Comparison of ENCODE assay signal across 25 mouse cellular contexts in the genomic region with DNA sequence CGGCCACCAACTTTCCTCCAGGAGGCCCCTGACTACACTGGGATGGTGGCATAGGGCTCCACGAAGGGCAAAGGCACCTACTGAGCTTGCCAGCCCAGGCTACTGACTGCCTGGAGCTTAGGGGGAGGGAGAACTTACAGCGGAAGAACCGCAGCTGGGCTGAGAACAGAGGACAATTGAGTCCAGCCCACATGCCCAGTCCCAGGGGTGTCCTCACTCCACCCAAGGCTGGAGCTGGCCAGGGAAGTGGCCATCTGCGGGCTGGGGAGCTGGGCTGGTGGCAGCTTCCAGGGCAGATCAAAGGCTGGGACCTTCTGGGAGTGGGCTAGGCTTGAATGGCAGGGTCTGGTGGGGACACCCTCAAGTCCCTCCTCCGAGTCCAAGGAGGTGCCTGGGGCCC. TPM values are rescaled to one million over a fixed set of nuclear protein-coding genes. Genes with fewer than 3 reads are reported as not detected.
DNase-seq lines count a peak whose midpoint lies in the region; ATAC-seq and TF ChIP-seq lines count a peak whose summit lies in the region.
"Had no signal": no experiment of that assay in that cellular context is flagged by ENCODE, and none has a peak within 500 bp of the region (broad histone marks: within the 10 kb centered on the region; RNA-seq: fewer than 3 reads in every experiment).

No protein-coding gene starts in this region.

- ATAC-seq in embryonic facial prominence, embryonic 12.5 days (ENCODE audit: insufficient number of reproducible peaks, insufficient read depth, low FRiP score, low TSS enrichment): no peak
- no peak for ATAC-seq in kidney, embryonic 14.5 days (ENCODE audit: low FRiP score, low TSS enrichment)
- ATAC-seq in limb, embryonic 15.5 days (ENCODE audit: insufficient number of reproducible peaks, low FRiP score, low TSS enrichment, low read depth): no peak
- ATAC-seq: midbrain, embryonic 16.5 days had no signal

- TF ChIP-seq POLR2A in kidney, adult 2 months (IDR thresholded peaks at IDR 0.05; ENCODE audit: low read depth, low read length): no peak
- no peak for TF ChIP-seq POLR2A in cortical plate, adult 2 months (IDR thresholded peaks at IDR 0.05; ENCODE audit: extremely low read depth, insufficient read depth, low read length)

- no peaks in the 10 kb centered on the region for H3K4me1 ChIP-seq in embryonic facial prominence, embryonic 12.5 days
- peaks cover 20% of the 10 kb centered on the region for H3K4me1 ChIP-seq in embryonic facial prominence, embryonic 10.5 days
- H3K4me1 ChIP-seq in kidney, adult 2 months (ENCODE audit: control insufficient read depth, insufficient read depth, low read length): no peaks in the 10 kb centered on the region
- H3K4me1 ChIP-seq in kidney, embryonic 14.5 days (ENCODE audit: control insufficient read depth, insufficient read depth, low read length): no peaks in the 10 kb centered on the region
- H3K4me1 ChIP-seq in cortical plate, adult 2 months (ENCODE audit: control insufficient read depth, insufficient read depth, low read length): no peaks in the 10 kb centered on the region
- H3K4me1 ChIP-seq in limb, embryonic 15.5 days: peaks cover 12% of the 10 kb centered on the region
- H3K4me1 ChIP-seq: hindbrain, embryonic 12.5 days had no signal

- TF ChIP-seq CTCF in kidney, adult 2 months (conservative IDR thresholded peaks at IDR 0.05; ENCODE audit: insufficient read depth, insufficient read length, low read depth, low read length): no peak
- TF ChIP-seq CTCF in cortical plate, adult 2 months (IDR thresholded peaks at IDR 0.05; ENCODE audit: extremely low read depth, insufficient read depth, low read length): no peak

- H3K36me3 ChIP-seq in embryonic facial prominence, embryonic 12.5 days: peaks cover 83% of the 10 kb centered on the region
- H3K36me3 ChIP-seq in embryonic facial prominence, embryonic 10.5 days (replicated peaks): peaks cover 85% of the 10 kb centered on the region
- H3K36me3 ChIP-seq in kidney, adult 2 months (ENCODE audit: control insufficient read depth, insufficient read depth, low read length): peaks cover 8% of the 10 kb centered on the region
- H3K36me3 ChIP-seq in kidney, embryonic 14.5 days (ENCODE audit: control insufficient read depth, insufficient read depth, low read length): peaks cover 77% of the 10 kb centered on the region
- H3K36me3 ChIP-seq in limb, embryonic 15.5 days: peaks cover 82% of the 10 kb centered on the region

- H3K4me3 ChIP-seq in embryonic facial prominence, embryonic 12.5 days: no peak overlapping the region
- no peak overlapping the region for H3K4me3 ChIP-seq in embryonic facial prominence, embryonic 10.5 days
- no peak overlapping the region for H3K4me3 ChIP-seq in kidney, adult 2 months (ENCODE audit: insufficient read depth, low read depth, low read length)
- no peak overlapping the region for H3K4me3 ChIP-seq in kidney, embryonic 14.5 days (ENCODE audit: low read length)
- no peak overlapping the region for H3K4me3 ChIP-seq in cortical plate, adult 2 months (ENCODE audit: insufficient read depth, low read length)
- H3K4me3 ChIP-seq in limb, embryonic 15.5 days: no peak overlapping the region
- H3K4me3 ChIP-seq: heart, embryonic 15.5 days; hindbrain, embryonic 12.5 days; liver, embryonic 15.5 days had no signal

- WGBS in embryonic facial prominence, embryonic 12.5 days: 75% methylated on average over 6 of the region's 6 CpGs
- WGBS in embryonic facial prominence, embryonic 10.5 days: 81% methylated on average over 6 of the region's 6 CpGs
- WGBS in kidney, adult 2 months: 62% methylated on average over 6 of the region's 6 CpGs
- 82% methylated on average over 6 of the region's 6 CpGs for WGBS in kidney, embryonic 14.5 days
- WGBS in limb, embryonic 15.5 days: 61% methylated on average over 6 of the region's 6 CpGs

- no peaks in the 10 kb centered on the region for H3K9me3 ChIP-seq in embryonic facial prominence, embryonic 12.5 days
- no peaks in the 10 kb centered on the region for H3K9me3 ChIP-seq in embryonic facial prominence, embryonic 10.5 days
- no peaks in the 10 kb centered on the region for H3K9me3 ChIP-seq in kidney, embryonic 14.5 days (ENCODE audit: control insufficient read depth, low read length)
- H3K9me3 ChIP-seq in limb, embryonic 15.5 days: no peaks in the 10 kb centered on the region
- H3K9me3 ChIP-seq: heart, embryonic 15.5 days; hindbrain, embryonic 12.5 days; liver, embryonic 15.5 days had no signal

- H3K27me3 ChIP-seq in embryonic facial prominence, embryonic 12.5 days: no peaks in the 10 kb centered on the region
- no peaks in the 10 kb centered on the region for H3K27me3 ChIP-seq in embryonic facial prominence, embryonic 10.5 days (replicated peaks; ENCODE audit: low read depth, poor library complexity, severe bottlenecking)
- no peaks in the 10 kb centered on the region for H3K27me3 ChIP-seq in kidney, adult 2 months (replicated peaks; ENCODE audit: control insufficient read depth, insufficient read depth, low read length)
- H3K27me3 ChIP-seq in kidney, embryonic 14.5 days (ENCODE audit: control insufficient read depth, insufficient read depth, low read length): no peaks in the 10 kb centered on the region
- no peaks in the 10 kb centered on the region for H3K27me3 ChIP-seq in limb, embryonic 15.5 days
- H3K27me3 ChIP-seq: heart, embryonic 15.5 days; hindbrain, embryonic 12.5 days; liver, embryonic 15.5 days had no signal

- H3K4me2 ChIP-seq in embryonic facial prominence, embryonic 12.5 days (replicated peaks): no peak overlapping the region
- H3K4me2 ChIP-seq in kidney, embryonic 14.5 days (replicated peaks; ENCODE audit: low read depth, low read length): no peak overlapping the region
- no peak overlapping the region for H3K4me2 ChIP-seq in limb, embryonic 15.5 days
- H3K4me2 ChIP-seq: heart, embryonic 15.5 days; hindbrain, embryonic 12.5 days; liver, embryonic 15.5 days had no signal

- no peak for DNase-seq in embryonic facial prominence, embryonic 10.5 days (ENCODE audit: low spot score)
- DNase-seq in kidney, adult 2 months: no peak
- no peak for DNase-seq in left cerebral cortex, adult 11 months (ENCODE audit: low spot score)
- DNase-seq in spleen, postnatal 10 days (ENCODE audit: low spot score in 2 of 2): no peak
- DNase-seq: adrenal gland, adult 8-10 months; cerebellum, adult 11 months; cerebellum, postnatal 36 days; kidney, postnatal 14 days; layer of hippocampus, adult 9-11 months; lung, postnatal 10 days; right cerebral cortex, postnatal 14 days; thymus, adult 18-20 months had no signal

- H3K9ac ChIP-seq in embryonic facial prominence, embryonic 12.5 days: no peak overlapping the region
- H3K9ac ChIP-seq in kidney, embryonic 14.5 days (ENCODE audit: low read depth, low read length): no peak overlapping the region
- H3K9ac ChIP-seq in limb, embryonic 15.5 days: no peak overlapping the region
- H3K9ac ChIP-seq: heart, embryonic 15.5 days; hindbrain, embryonic 12.5 days; liver, embryonic 15.5 days had no signal

- H3K27ac ChIP-seq in embryonic facial prominence, embryonic 12.5 days: peak overlapping the region; percentile 19; the same call in 1 of the 2 replicates
- H3K27ac ChIP-seq in embryonic facial prominence, embryonic 10.5 days (replicated peaks): no peak overlapping the region
- peak overlapping the region; percentile 10; the same call in 1 of the 2 replicates for H3K27ac ChIP-seq in kidney, adult 2 months (ENCODE audit: insufficient read depth, low read depth, low read length)
- no peak overlapping the region for H3K27ac ChIP-seq in kidney, embryonic 14.5 days (ENCODE audit: low read depth, low read length)
- peak overlapping the region; percentile 75 for H3K27ac ChIP-seq in cortical plate, adult 2 months (ENCODE audit: insufficient read depth, low read length)
- H3K27ac ChIP-seq in limb, embryonic 15.5 days: peak overlapping the region; percentile 55
- H3K27ac ChIP-seq: heart, embryonic 15.5 days; hindbrain, embryonic 12.5 days; liver, embryonic 15.5 days had no signal

RNA-seq across cellular contexts. Expression of a gene that starts 13.0 kb away (rescaled TPM):
- 57.5 and 62.0 TPM in 2 replicates for polyA plus RNA-seq in embryonic facial prominence, embryonic 12.5 days (2016; fragmentation: Nextera tagmentation; extraction: Ambion mirVana)
- 62.2 and 66.3 TPM in 2 replicates for polyA plus RNA-seq in embryonic facial prominence, embryonic 10.5 days (2016; fragmentation: Nextera tagmentation; extraction: Ambion mirVana)
- polyA plus RNA-seq in kidney, adult 2 months (2012; rRNA removed): 34.6 and 36.8 TPM in 2 replicates
- 45.3 and 48.4 TPM in 2 replicates for polyA plus RNA-seq in kidney, embryonic 14.5 days (2014; fragmentation: Nextera tagmentation; extraction: Ambion mirVana)
- polyA plus RNA-seq in cortical plate, adult 2 months (2012; rRNA removed): 21.3 and 22.5 TPM in 2 replicates
- 48.0 and 50.6 TPM in 2 replicates for polyA plus RNA-seq in limb, embryonic 15.5 days (2015; fragmentation: Nextera tagmentation; extraction: Ambion mirVana)

RNA-seq across cellular contexts. Expression of a gene that starts 19.7 kb away (rescaled TPM):
- polyA plus RNA-seq in embryonic facial prominence, embryonic 12.5 days (2016; fragmentation: Nextera tagmentation; extraction: Ambion mirVana): 21.7 and 22.3 TPM in 2 replicates
- 10.4 and 11.7 TPM in 2 replicates for polyA plus RNA-seq in embryonic facial prominence, embryonic 10.5 days (2016; fragmentation: Nextera tagmentation; extraction: Ambion mirVana)
- 36.0 and 37.1 TPM in 2 replicates for polyA plus RNA-seq in kidney, adult 2 months (2012; rRNA removed)
- 16.1 and 18.1 TPM in 2 replicates for polyA plus RNA-seq in kidney, embryonic 14.5 days (2014; fragmentation: Nextera tagmentation; extraction: Ambion mirVana)
- polyA plus RNA-seq in cortical plate, adult 2 months (2012; rRNA removed): 46.9 and 49.9 TPM in 2 replicates
- 58.6 and 61.4 TPM in 2 replicates for polyA plus RNA-seq in limb, embryonic 15.5 days (2015; fragmentation: Nextera tagmentation; extraction: Ambion mirVana)

RNA-seq across cellular contexts. Expression of a gene that starts 21.7 kb away (rescaled TPM):
- 552 and 562 TPM in 2 replicates for polyA plus RNA-seq in embryonic facial prominence, embryonic 12.5 days (2016; fragmentation: Nextera tagmentation; extraction: Ambion mirVana)
- polyA plus RNA-seq in embryonic facial prominence, embryonic 10.5 days (2016; fragmentation: Nextera tagmentation; extraction: Ambion mirVana): 564 and 572 TPM in 2 replicates
- polyA plus RNA-seq in kidney, adult 2 months (2012; rRNA removed): 1,330 and 1,454 TPM in 2 replicates
- 465 and 473 TPM in 2 replicates for polyA plus RNA-seq in kidney, embryonic 14.5 days (2014; fragmentation: Nextera tagmentation; extraction: Ambion mirVana)
- 1,040 and 1,088 TPM in 2 replicates for polyA plus RNA-seq in cortical plate, adult 2 months (2012; rRNA removed)
- polyA plus RNA-seq in limb, embryonic 15.5 days (2015; fragmentation: Nextera tagmentation; extraction: Ambion mirVana): 564 and 615 TPM in 2 replicates

RNA-seq across cellular contexts. Expression of a gene that starts 28.1 kb away (rescaled TPM):
- polyA plus RNA-seq in embryonic facial prominence, embryonic 12.5 days (2016; fragmentation: Nextera tagmentation; extraction: Ambion mirVana): 79.5 and 85.3 TPM in 2 replicates
- 51.5 and 53.2 TPM in 2 replicates for polyA plus RNA-seq in embryonic facial prominence, embryonic 10.5 days (2016; fragmentation: Nextera tagmentation; extraction: Ambion mirVana)
- polyA plus RNA-seq in kidney, adult 2 months (2012; rRNA removed): 52.9 and 54.0 TPM in 2 replicates
- 45.7 and 58.0 TPM in 2 replicates for polyA plus RNA-seq in kidney, embryonic 14.5 days (2014; fragmentation: Nextera tagmentation; extraction: Ambion mirVana)
- polyA plus RNA-seq in cortical plate, adult 2 months (2012; rRNA removed): 71.2 and 77.1 TPM in 2 replicates
- polyA plus RNA-seq in limb, embryonic 15.5 days (2015; fragmentation: Nextera tagmentation; extraction: Ambion mirVana): 45.7 and 53.5 TPM in 2 replicates

RNA-seq across cellular contexts. Expression of a gene that starts 28.9 kb away (rescaled TPM):
- polyA plus RNA-seq in embryonic facial prominence, embryonic 12.5 days (2016; fragmentation: Nextera tagmentation; extraction: Ambion mirVana): not detected in 2 replicates
- not detected in 2 replicates for polyA plus RNA-seq in embryonic facial prominence, embryonic 10.5 days (2016; fragmentation: Nextera tagmentation; extraction: Ambion mirVana)
- polyA plus RNA-seq in kidney, adult 2 months (2012; rRNA removed): not detected in 2 replicates
- not detected in 2 replicates for polyA plus RNA-seq in kidney, embryonic 14.5 days (2014; fragmentation: Nextera tagmentation; extraction: Ambion mirVana)
- not detected in 2 replicates for polyA plus RNA-seq in cortical plate, adult 2 months (2012; rRNA removed)
- not detected in 2 replicates for polyA plus RNA-seq in limb, embryonic 15.5 days (2015; fragmentation: Nextera tagmentation; extraction: Ambion mirVana)
- polyA plus RNA-seq: brain, embryonic 14.5 days; embryonic facial prominence, embryonic 14.5 days; forebrain, embryonic 11.5 days; gonadal fat pad, adult 2 months; heart, embryonic 15.5 days; hindbrain, embryonic 12.5 days; intestine, embryonic 14.5 days; midbrain, embryonic 16.5 days had no signal

Comparison
In these comparisons a context has a peak if more than half of its experiments do, and no peak if none do; other contexts are left out.
1. H3K27ac ChIP-seq: peak in embryonic facial prominence, embryonic 12.5 days (single experiment), kidney, adult 2 months (single experiment), cortical plate, adult 2 months (single experiment) and limb, embryonic 15.5 days (single experiment); none in embryonic facial prominence, embryonic 10.5 days (single experiment) and kidney, embryonic 14.5 days (single experiment).